Mouse (Mus musculus): ENCODE data around the gene 5330417C22Rik.

DNA sequence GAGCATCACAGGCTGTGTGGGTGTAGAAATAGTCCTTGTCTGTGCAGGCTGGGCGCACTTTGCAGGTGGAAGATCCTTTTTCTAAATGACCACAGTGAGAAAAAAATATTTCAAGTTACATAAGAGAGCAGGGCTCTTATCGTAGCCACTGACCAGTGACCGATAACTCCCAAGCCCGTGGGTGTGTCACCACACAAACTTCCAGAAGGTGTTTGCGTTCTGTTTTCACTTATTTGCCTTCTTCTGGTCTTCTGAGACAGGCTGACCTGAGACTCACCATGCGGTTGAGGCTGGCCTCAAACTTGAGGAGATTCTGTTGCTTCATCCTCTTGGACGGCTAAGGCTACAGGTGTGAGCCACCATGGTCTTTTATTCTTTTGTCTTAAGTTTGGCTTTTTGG, 61.4 kb downstream of the 5330417C22Rik start:
- TF ChIP-seq CTCF (IDR thresholded peaks at IDR 0.05; ENCODE audit: borderline replicate concordance, insufficient read depth, low read length): no peak
- no peak for TF ChIP-seq POLR2A (IDR thresholded peaks at IDR 0.05; ENCODE audit: low read depth, low read length)
